Mouse (Mus musculus): ENCODE measurements at regions not wholly inside any gene's neighbourhood (a gene's known extent, or its start where the extent isn't known, plus 50 kb on each side); places are given as distances from the start of the nearest gene placed in this dataset.

DNA sequence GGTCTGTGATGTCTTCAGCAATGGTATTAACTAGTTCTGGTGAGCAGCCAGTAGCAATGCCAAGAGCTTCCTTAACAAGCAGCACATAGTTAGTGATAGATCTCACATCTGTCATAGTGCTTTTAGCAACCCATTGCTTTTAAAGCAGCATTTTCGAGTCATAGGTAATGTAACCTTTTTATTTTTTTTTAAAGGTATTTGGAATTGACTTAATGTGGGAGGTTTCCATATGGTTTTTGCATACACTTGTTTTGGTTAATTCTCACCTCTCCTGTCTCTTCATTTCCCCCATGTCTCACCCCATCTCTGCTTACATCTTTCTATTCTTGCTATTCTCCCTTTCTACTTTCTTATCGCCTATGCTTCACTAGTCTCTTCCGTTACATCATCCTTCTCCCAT, 1322.0 kb upstream of the A1bg start:
- no peak for DNase-seq (ENCODE audit: low read depth, low spot score)
- H3K9ac ChIP-seq (ENCODE audit: control insufficient read depth, low read depth, low read length, poor library complexity, severe bottlenecking) = no peak overlapping the region
- H3K27me3 ChIP-seq (ENCODE audit: control insufficient read depth in 1 of 2, insufficient read depth in 2 of 2, low read length in 2 of 2) = no peaks in the 10 kb centered on the region
- H3K36me3 ChIP-seq (ENCODE audit: control insufficient read depth in 1 of 2, insufficient read depth in 2 of 2, low read length in 2 of 2) = peaks cover 5 to 84% of the 10 kb centered on the region in 2 experiments
- no peaks in the 10 kb centered on the region for H3K9me3 ChIP-seq (replicated peaks; ENCODE audit: insufficient read depth, low read length)
- TF ChIP-seq KAT2A (conservative IDR thresholded peaks at IDR 0.05; ENCODE audit: low read depth, low read length) = no peak
- no peak for TF ChIP-seq SIN3A (IDR thresholded peaks at IDR 0.05; ENCODE audit: low read length)
- TF ChIP-seq MYB (IDR thresholded peaks at IDR 0.05; ENCODE audit: low read depth, low read length) = no peak
- no peak for TF ChIP-seq EP300 (IDR thresholded peaks at IDR 0.05; ENCODE audit: low read depth in 1 of 2, low read length in 2 of 2)
- no peak for TF ChIP-seq ZNF384 (IDR thresholded peaks at IDR 0.05; ENCODE audit: low read depth, low read length)
- TF ChIP-seq POLR2AphosphoS5 (IDR thresholded peaks at IDR 0.05; ENCODE audit: borderline replicate concordance, low read depth, low read length) = no peak
- TF ChIP-seq POLR2AphosphoS2 (IDR thresholded peaks at IDR 0.05; ENCODE audit: low read length) = no peak; the same call in 1 of the 2 replicates
- no peak for TF ChIP-seq TAL1 (IDR thresholded peaks at IDR 0.05; ENCODE audit: low read length)
- no peak for TF ChIP-seq TBP (IDR thresholded peaks at IDR 0.05; ENCODE audit: low read depth, low read length)
- TF ChIP-seq SMC3 (IDR thresholded peaks at IDR 0.05; ENCODE audit: low read depth, low read length) = no peak
- TF ChIP-seq MAZ (IDR thresholded peaks at IDR 0.05; ENCODE audit: low read depth, low read length) = no peak
- no peak for TF ChIP-seq GABPA (IDR thresholded peaks at IDR 0.05; ENCODE audit: low read depth, low read length)
- no peak for TF ChIP-seq MAFK (IDR thresholded peaks at IDR 0.05; ENCODE audit: borderline replicate concordance, low read depth, low read length)
- no peak for TF ChIP-seq POLR2A (IDR thresholded peaks at IDR 0.05; ENCODE audit: control insufficient read depth in 1 of 2, insufficient read depth in 1 of 2, low read depth in 1 of 2, low read length in 2 of 2, poor library complexity in 1 of 2)
- H3K4me3 ChIP-seq (ENCODE audit: control insufficient read depth in 1 of 2, insufficient read depth in 1 of 2, low read depth in 2 of 2, low read length in 2 of 2) = no peak overlapping the region
- H3K27ac ChIP-seq (ENCODE audit: control insufficient read depth, low read depth, low read length) = no peak overlapping the region
- H3K4me1 ChIP-seq (ENCODE audit: control insufficient read depth in 1 of 2, insufficient read depth in 2 of 2, low read length in 2 of 2) = peaks cover under 1 to 3% of the 10 kb centered on the region in 2 experiments; a peak in 1 of 4 replicates
- H3K79me2 ChIP-seq (ENCODE audit: control insufficient read depth, insufficient read depth, low read length, poor library complexity) = peaks cover 1% of the 10 kb centered on the region; the same call in 1 of the 2 replicates

- Histone ChIP-seq H3K4me3 (ENCODE audit: control insufficient read depth in 1 of 2, insufficient read depth in 1 of 2, low read depth in 2 of 2, low read length in 2 of 2) (no peak overlapping the region), H3K4me1 (ENCODE audit: control insufficient read depth in 1 of 2, insufficient read depth in 2 of 2, low read length in 2 of 2) (peaks cover 5 to 8% of the 10 kb centered on the region in 2 experiments; a peak in 1 of 4 replicates), H3K9ac (ENCODE audit: control insufficient read depth, low read depth, low read length, poor library complexity, severe bottlenecking) (no peak overlapping the region), H3K27ac (ENCODE audit: control insufficient read depth, low read depth, low read length) (no peak overlapping the region), H3K36me3 (ENCODE audit: control insufficient read depth in 1 of 2, insufficient read depth in 2 of 2, low read length in 2 of 2) (peaks cover 32 to 71% of the 10 kb centered on the region in 2 experiments), H3K79me2 (ENCODE audit: control insufficient read depth, insufficient read depth, low read length, poor library complexity) (peaks cover 9% of the 10 kb centered on the region; the same call in 1 of the 2 replicates), H3K9me3 (replicated peaks; ENCODE audit: insufficient read depth, low read length) (no peaks in the 10 kb centered on the region), H3K27me3 (ENCODE audit: control insufficient read depth in 1 of 2, insufficient read depth in 2 of 2, low read length in 2 of 2) (no peaks in the 10 kb centered on the region)
- peak; percentile 48 for DNase-seq (ENCODE audit: low read depth, low spot score)
- TF ChIP-seq EP300 (IDR thresholded peaks at IDR 0.05; ENCODE audit: low read depth in 1 of 2, low read length in 2 of 2) (peak; percentile 35 to 68), ZMIZ1 (IDR thresholded peaks at IDR 0.05; ENCODE audit: low read depth, low read length) (0 out of 2 replicates have a peak, but pooled peaks have one; percentile 47), HCFC1 (IDR thresholded peaks at IDR 0.05; ENCODE audit: low read depth, low read length) (no peak), TCF12 (IDR thresholded peaks at IDR 0.05; ENCODE audit: low read depth, low read length) (peak; percentile 36; the same call in 1 of the 2 replicates), GATA1 (IDR thresholded peaks at IDR 0.05; ENCODE audit: low read depth, low read length) (0 out of 2 replicates have a peak, but pooled peaks have one; percentile 25), UBTF (IDR thresholded peaks at IDR 0.05; ENCODE audit: borderline replicate concordance, insufficient read depth, low read depth, low read length) (no peak), TAL1 (IDR thresholded peaks at IDR 0.05; ENCODE audit: low read length) (peak; percentile 23; the same call in 1 of the 2 replicates), ETS1 (IDR thresholded peaks at IDR 0.05; ENCODE audit: low read depth, low read length) (peak; percentile 56)
Measured at GRCm38 (mm10) chr15:62240031-62240430, 1317.2 kb upstream of the A1bg start.
